Mouse (Mus musculus): ENCODE measurements around the gene Slc8a2. TPM values are rescaled to one million over a fixed set of nuclear protein-coding genes. Genes with fewer than 3 reads are reported as not detected.

Slc8a2 gene
- polyA plus RNA-seq, 1 experiment from 2014 or later = 1.8 TPM

DNA sequence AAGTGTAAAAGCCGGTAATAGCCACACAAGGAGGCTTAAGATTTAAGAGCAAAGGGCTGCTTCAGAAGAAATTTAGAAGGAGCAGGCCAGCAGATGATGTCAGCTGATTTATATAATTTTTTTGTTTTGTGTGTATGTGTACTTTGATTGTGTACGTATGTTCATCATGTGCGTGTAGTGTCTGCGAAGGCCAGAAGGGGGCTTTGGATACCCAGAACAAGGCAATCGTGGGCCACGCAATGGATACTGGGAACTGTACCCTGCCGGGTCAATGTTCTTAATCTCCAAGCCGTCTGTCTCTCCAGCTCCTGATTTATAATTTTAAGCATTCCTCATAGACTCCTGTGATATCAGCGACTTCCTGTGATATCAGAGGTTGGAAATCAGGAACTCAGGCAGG lies 31.7 kb downstream of the Slc8a2 start:
- CTCF ChIA-PET = no interaction called here
- peaks cover 3% of the 10 kb centered on the region for H3K27me3 ChIP-seq
- ATAC-seq (no peak), DNase-seq (ENCODE audit: low read depth, low spot score) (no peak)
- in situ Hi-C loops (cut with MboI; ENCODE audit: low pct_unique_long_range_greater_than_20kb) = no loop called here
- TF ChIP-seq CTCF (IDR thresholded peaks at IDR 0.05) = no peak
- POLR2A ChIA-PET = no interaction called here

DNA sequence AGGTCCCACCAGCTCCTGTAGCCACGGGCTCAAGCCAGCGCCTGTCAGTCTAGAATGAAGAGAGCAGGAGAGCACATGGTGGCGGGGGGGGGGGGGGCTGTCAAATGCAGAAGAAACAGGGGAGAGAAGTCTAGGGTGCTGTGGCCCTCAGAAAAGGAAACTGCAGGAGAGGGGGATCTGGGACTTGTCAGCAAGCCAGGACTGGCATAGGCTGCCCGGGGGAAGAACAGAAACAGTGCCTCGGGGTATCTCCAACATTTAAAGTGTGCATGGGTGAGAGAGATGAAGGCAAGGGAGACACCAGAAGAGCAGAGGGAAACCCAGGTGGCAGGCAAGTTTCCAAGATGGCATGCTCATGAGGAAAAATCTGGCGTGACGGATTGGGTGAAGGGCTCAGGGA lies 32.4 kb downstream of the Slc8a2 start:
- peaks cover 3% of the 10 kb centered on the region for H3K27me3 ChIP-seq
- ChIA-PET CTCF (no interaction called here), POLR2A (no interaction called here)
- ATAC-seq (no peak), DNase-seq (ENCODE audit: low read depth, low spot score) (no peak)
- in situ Hi-C loops (cut with MboI; ENCODE audit: low pct_unique_long_range_greater_than_20kb) = no loop called here
- no peak for TF ChIP-seq CTCF (IDR thresholded peaks at IDR 0.05)

DNA sequence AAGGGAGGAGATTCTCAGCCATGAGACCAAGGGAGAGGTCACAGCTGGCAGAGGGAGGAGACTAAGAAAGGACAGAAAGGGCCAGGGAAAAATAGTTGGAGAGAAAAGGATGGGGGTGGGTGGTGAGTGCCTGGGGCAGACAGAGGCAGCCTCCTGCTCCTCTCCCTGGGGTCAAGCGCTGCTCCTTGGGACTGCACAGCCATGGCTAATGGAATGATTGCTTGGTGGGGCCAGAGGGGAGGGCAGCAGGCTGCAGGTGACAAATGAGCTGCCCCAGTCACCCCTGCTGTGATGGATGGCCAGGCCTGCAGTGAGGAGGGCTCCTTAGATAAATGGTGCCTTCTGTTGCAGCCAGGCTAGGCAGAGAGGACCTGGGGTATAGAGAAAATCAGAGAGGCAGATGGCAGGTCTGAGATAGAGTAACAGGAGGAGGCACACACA lies 42.5 kb downstream of the Slc8a2 start:
- no peak for ATAC-seq
- POLR2A ChIA-PET = interaction anchor here (0.6 kb wide), 1 partner anchor 11 kb away, joined by 3 read pairs; no protein-coding TSS in a partner anchor
- TF ChIP-seq CTCF (IDR thresholded peaks at IDR 0.05) = no peak
- in situ Hi-C loops (cut with MboI; ENCODE audit: low pct_unique_long_range_greater_than_20kb) = no loop called here
- CTCF ChIA-PET = interaction anchor here (3.3 kb wide), 1 partner anchor 19 kb away, joined by 10 read pairs; no protein-coding TSS in a partner anchor
- no peak for DNase-seq (ENCODE audit: low read depth, low spot score)
- H3K27me3 ChIP-seq = peaks cover 4% of the 10 kb centered on the region

DNA sequence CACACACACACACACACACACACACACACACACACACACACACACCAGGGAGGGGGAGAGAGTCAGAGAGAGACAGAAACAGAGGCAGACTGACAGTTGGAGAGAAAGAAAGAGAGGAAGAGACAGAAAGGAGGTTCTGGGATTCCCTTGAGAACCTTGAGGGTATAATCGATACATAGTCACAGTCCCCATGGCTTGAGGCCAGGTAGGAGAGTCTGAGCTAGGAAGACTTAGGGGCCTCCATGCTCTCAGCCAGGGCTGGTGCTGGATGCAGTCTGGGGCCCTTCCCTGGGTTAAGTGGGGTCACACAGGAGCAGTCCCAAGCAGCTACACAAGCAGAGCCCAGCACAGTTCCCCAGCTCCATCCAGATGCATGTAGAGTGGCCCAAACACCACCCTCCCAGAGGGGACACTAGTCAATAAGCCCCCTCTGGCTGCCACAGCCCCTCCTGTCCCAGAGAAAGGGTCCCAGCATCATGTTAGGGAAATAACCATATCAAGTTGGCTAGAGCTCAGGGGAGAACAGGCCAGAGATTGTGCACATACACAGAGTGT lies 43.0 kb downstream of the Slc8a2 start:
- no peak for ATAC-seq
- peaks cover 4% of the 10 kb centered on the region for H3K27me3 ChIP-seq
- ChIA-PET CTCF (interaction anchor here (1.1 to 3.3 kb wide), 3 partner anchors 16 to 75 kb away, joined by 3 to 10 read pairs (median 4); partner anchors contain the start of gene Napa), POLR2A (interaction anchor here (0.6 kb wide), 1 partner anchor 11 kb away, joined by 3 read pairs; no protein-coding TSS in a partner anchor)
- no peak for DNase-seq (ENCODE audit: low read depth, low spot score)
- in situ Hi-C loops (cut with MboI; ENCODE audit: low pct_unique_long_range_greater_than_20kb) = no loop called here
- TF ChIP-seq CTCF (IDR thresholded peaks at IDR 0.05) = no peak

DNA sequence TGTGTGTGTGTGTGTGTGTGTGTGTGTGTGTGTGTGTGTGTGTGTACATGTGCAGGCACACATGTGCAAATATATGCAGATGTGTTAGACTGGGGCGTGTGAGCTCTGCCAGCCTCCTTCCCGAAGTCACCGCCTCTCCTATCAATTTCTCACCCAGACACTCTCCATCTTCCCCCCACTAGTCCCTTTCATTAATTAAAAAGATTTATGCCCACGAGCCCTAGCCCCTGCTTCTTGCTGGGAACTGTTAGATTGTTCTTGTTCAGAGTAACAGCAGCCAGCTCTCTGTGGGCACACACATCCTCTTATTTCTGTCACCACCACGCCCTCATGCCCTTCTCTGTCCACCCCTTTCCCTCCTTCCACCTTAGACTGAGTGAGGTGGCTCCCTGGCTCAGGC lies 43.5 kb downstream of the Slc8a2 start:
- ChIA-PET POLR2A (no interaction called here), CTCF (interaction anchor here (1.1 to 3.3 kb wide), 3 partner anchors 17 to 75 kb away, joined by 3 to 10 read pairs (median 4); partner anchors contain the start of gene Napa)
- no peak for TF ChIP-seq CTCF (IDR thresholded peaks at IDR 0.05)
- no peak for DNase-seq (ENCODE audit: low read depth, low spot score)
- in situ Hi-C loops (cut with MboI; ENCODE audit: low pct_unique_long_range_greater_than_20kb) = no loop called here
- peaks cover 4% of the 10 kb centered on the region for H3K27me3 ChIP-seq
- ATAC-seq = no peak

DNA sequence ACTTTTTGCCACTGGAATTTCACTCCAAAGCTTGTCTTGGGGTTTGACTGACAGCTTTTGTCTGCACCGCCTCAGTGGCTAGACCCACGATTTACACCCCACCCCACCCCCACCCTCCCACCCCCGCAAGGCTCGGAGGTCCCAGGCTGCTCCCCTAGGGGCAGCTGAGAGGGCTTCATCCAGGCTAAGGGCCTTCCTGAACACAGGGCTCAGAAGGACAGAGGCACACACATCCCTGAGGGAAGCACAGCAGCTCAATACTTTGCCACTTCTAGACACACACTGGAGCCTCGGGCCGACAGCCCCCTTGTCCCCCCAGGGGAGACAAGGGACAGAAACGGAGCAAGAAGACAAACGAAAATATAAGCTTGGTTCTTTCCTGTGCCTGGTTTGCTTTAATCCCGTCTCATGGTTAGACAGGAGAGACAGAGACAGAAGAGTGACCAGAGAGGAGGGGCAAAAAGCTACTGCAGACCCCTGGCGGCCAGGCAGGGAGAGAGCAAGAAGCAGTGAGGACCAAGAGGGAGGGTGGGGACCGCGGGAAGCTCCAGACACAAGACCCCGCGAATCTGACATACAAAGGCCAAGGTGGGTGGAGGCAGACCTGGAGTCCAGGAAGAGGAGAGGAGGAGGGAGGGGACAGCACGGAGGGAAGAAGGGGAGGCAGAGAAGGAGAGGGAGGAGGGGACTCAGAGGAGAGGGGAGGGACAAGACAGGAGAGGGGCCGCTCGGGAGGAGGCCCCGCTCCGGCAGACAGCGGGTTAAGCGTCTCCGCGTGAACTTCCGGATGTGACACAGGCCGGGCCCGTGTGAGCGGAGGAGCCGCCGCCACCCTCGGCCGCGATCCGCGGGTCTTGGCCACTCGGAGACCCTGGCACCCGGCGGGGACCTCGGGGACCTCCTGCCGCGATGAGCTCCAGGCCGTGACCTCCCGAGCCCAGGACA lies 45.2 kb downstream of the Slc8a2 start, which contains the start of gene Meis3:
Meis3 (plus strand) TSS at position 494 of the 945 bp plus-strand sequence.
- no peak for TF ChIP-seq CTCF (IDR thresholded peaks at IDR 0.05)
- ChIA-PET CTCF (interaction anchor here (0.7 to 3.3 kb wide), 5 partner anchors 12 to 88 kb away, joined by 3 to 10 read pairs (median 3); no protein-coding TSS in a partner anchor), POLR2A (interaction anchor here (1.0 to 1.2 kb wide), 2 partner anchors 9 to 22 kb away, joined by 3 read pairs; no protein-coding TSS in a partner anchor)
- in situ Hi-C loops (cut with MboI; ENCODE audit: low pct_unique_long_range_greater_than_20kb) = no loop called here
- ATAC-seq (peak; percentile 81), DNase-seq (ENCODE audit: low read depth, low spot score) (no peak)
- H3K27me3 ChIP-seq = peaks cover 3% of the 10 kb centered on the region

DNA sequence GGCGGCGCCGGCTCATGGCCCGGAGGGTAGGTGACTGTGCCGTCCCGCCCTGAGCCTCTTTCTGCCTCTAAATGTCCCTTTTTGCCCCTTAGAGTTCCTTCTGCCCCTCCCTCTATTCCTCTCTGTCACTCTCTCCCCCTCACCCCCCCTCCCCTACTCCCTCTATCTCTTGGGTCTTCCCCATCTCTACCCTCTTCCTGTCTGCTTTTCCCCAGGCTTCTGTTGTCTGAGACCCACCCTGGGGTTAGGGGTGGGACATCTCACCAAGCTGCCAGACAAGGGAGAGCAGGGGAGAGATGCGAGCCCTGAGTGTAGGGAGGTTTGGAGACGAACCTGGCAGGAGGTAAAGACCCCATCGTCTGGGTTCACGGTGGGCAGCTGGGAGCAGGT lies 45.9 kb downstream of the Slc8a2 start:
- DNase-seq (ENCODE audit: low read depth, low spot score) (no peak), ATAC-seq (no peak)
- CTCF ChIA-PET = interaction anchor here (1.2 to 3.3 kb wide), 3 partner anchors 16 to 88 kb away, joined by 3 to 10 read pairs (median 4); no protein-coding TSS in a partner anchor
- TF ChIP-seq CTCF (IDR thresholded peaks at IDR 0.05) = no peak
- POLR2A ChIA-PET = interaction anchor here (1.0 to 1.2 kb wide), 2 partner anchors 8 to 23 kb away, joined by 3 read pairs; no protein-coding TSS in a partner anchor
- H3K27me3 ChIP-seq = no peaks in the 10 kb centered on the region
- in situ Hi-C loops (cut with MboI; ENCODE audit: low pct_unique_long_range_greater_than_20kb) = no loop called here

DNA sequence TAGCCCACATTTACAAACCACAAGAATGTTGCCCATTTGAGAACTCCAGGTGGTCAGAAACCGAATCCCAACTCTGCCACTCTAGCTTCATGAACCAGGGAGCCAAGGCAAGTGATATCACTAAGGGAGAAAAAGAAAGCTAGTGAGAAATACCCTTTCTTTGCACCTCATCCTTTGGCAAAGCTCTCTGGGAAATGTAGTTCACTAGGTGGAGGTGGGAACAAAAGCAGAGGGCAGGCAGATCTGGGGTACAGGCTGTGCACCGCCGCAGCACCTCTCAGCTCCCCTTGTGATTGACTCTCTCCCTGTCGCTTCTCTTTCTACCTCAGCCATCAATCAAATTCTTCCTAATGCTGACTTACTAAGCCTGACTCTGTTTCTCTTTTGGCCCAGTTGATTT lies 48.5 kb downstream of the Slc8a2 start:
- ChIA-PET POLR2A (no interaction called here), CTCF (no interaction called here)
- H3K27me3 ChIP-seq = no peaks in the 10 kb centered on the region
- no peak for TF ChIP-seq CTCF (IDR thresholded peaks at IDR 0.05)
- no peak for DNase-seq (ENCODE audit: low read depth, low spot score)
- ATAC-seq = no peak
- in situ Hi-C loops (cut with MboI; ENCODE audit: low pct_unique_long_range_greater_than_20kb) = no loop called here

DNA sequence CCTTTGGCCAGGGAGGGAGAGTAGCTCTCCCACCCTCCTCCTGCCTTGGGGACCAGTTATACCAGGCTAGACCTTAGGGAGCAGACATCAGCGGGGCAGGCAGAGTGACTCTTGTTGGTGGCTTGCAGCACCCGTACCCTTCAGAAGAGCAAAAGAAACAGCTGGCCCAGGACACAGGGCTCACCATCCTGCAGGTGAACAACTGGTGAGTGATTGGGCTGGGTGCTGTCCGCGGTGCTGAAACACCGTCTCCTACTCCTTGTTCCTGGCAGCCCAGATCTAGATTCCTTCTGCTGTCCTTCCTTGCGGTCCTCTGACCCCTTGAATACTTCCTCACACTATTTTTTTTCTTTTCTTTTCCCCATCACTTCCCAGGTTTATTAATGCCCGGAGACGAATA lies 54.0 kb downstream of the Slc8a2 start:
- peaks cover 4% of the 10 kb centered on the region for H3K27me3 ChIP-seq
- ATAC-seq = no peak
- TF ChIP-seq CTCF (IDR thresholded peaks at IDR 0.05) = no peak
- ChIA-PET CTCF (interaction anchor here (1.3 kb wide), 1 partner anchor 9 kb away, joined by 3 read pairs; no protein-coding TSS in a partner anchor), POLR2A (interaction anchor here (0.8 kb wide), 2 partner anchors 8 to 11 kb away, joined by 3 read pairs; no protein-coding TSS in a partner anchor)
- DNase-seq (ENCODE audit: low read depth, low spot score) = no peak
- in situ Hi-C loops (cut with MboI; ENCODE audit: low pct_unique_long_range_greater_than_20kb) = no loop called here

DNA sequence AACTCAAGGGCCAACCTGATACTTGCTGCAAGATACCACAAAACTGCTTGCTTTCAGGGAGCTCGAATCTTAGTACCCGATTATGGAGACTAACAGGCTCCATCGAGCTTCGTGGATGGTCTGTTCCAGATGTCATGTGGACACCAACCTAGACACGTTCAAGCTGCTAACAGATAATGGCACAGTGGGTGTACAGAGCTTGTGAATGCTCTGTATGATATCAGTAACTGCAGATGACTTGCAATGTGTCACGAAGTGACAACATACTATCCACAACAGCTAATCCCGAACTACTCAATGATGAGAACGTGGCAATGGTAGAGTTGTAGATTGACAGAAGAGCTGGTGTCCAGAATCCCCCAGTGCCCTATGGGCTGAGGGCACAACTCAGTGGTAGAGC lies 57.9 kb downstream of the Slc8a2 start:
- ATAC-seq (no peak), DNase-seq (ENCODE audit: low read depth, low spot score) (no peak)
- in situ Hi-C loops (cut with MboI; ENCODE audit: low pct_unique_long_range_greater_than_20kb) = no loop called here
- ChIA-PET CTCF (interaction anchor here (3.2 kb wide), 1 partner anchor 76 kb away, joined by 14 read pairs; no protein-coding TSS in a partner anchor), POLR2A (interaction anchor here (0.6 kb wide), 1 partner anchor 97 kb away, joined by 4 read pairs; no protein-coding TSS in a partner anchor)
- peaks cover 4% of the 10 kb centered on the region for H3K27me3 ChIP-seq
- TF ChIP-seq CTCF (IDR thresholded peaks at IDR 0.05) = no peak

All from Patski (cell line).